Mouse (Mus musculus): ENCODE results near the gene Tnfrsf13c. TPM values are rescaled to one million over a fixed set of nuclear protein-coding genes. Genes with fewer than 3 reads are reported as not detected.

Tnfrsf13c gene
- polyA plus RNA-seq, 1 experiment, result 0.93 TPM

DNA sequence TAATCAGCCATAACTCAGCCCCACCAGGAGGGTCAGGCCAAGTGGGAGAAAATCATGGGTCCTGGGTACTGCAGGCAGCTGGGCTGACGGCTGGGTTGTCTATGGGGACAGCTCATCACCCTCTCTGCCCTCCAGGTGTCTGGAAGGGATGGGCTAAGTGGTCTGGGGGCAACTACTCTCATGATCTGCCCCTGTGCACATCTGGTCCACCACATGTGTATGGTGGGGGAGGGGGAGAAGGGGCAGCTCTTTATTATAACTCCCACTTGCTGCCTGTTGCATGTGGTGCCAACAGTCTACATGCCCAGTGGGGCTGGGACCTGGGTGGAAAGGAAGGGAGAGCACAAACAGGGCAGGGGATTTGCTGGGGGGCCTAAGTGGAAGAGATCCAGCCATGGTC lies 13.4 kb downstream of the Tnfrsf13c start:
- 37% methylated on average over 1 of the region's 1 CpGs for WGBS
- TF ChIP-seq CTCF (IDR thresholded peaks at IDR 0.05; ENCODE audit: borderline replicate concordance, insufficient read depth, low read depth, low read length) (no peak), POLR2A (IDR thresholded peaks at IDR 0.05; ENCODE audit: borderline replicate concordance, insufficient read depth, low read length) (no peak)
- H3K27ac ChIP-seq (ENCODE audit: insufficient read depth, low read length), result 0 out of 2 replicates have a peak overlapping the region, but pooled peaks have one; percentile 8
- peak in 1 of 2 experiments; percentile 41 for DNase-seq
- H3K27me3 ChIP-seq (ENCODE audit: control insufficient read depth, insufficient read depth, low read length), result no peaks in the 10 kb centered on the region
- H3K4me1 ChIP-seq (ENCODE audit: control insufficient read depth, insufficient read depth, low read length), result peaks cover 51% of the 10 kb centered on the region
- peak overlapping the region; percentile 92 for H3K4me3 ChIP-seq (replicated peaks; ENCODE audit: insufficient read depth, low read depth, low read length)

DNA sequence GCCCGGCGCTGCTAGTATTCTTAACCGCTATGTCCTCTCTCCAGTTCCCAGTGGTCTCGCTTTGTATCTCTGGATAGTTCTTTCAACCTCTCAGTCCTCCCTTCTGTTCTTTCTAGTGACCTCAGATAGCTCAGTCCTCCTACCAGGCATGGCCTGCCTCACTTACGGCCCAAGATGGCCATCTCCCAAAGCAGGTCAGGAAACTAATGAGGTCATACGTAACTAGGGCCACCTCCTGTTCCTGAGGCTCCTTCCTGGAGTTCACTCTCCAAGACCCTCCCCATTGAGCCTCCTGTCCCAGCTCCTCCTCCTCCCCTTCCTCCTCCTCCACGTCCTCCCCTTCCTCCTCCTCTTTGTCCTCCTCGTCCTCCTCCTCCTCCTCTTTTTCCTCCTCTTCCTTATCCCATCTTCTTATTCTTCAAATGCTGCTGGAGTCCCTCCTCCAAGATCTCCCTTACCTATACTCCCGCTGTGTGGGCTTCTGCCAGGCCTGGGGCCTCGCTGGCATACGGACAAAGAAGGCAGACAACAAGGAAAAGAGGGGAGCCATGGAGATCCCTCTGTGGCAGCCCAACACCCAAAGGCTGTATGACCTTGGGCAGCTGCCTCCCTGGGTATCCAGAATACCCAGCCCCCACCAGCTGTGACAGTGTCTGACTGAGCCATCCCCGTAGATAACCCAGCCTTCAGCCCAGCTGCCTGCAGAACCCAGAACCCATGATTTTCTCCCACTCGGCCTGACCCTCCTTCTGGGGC lies 14.7 kb downstream of the Tnfrsf13c start:
- H3K4me3 ChIP-seq (replicated peaks; ENCODE audit: insufficient read depth, low read depth, low read length), result peak overlapping the region; percentile 92
- no peak for TF ChIP-seq CTCF (IDR thresholded peaks at IDR 0.05; ENCODE audit: borderline replicate concordance, insufficient read depth, low read depth, low read length)
- no peak for TF ChIP-seq POLR2A (IDR thresholded peaks at IDR 0.05; ENCODE audit: borderline replicate concordance, insufficient read depth, low read length)
- peaks cover 51% of the 10 kb centered on the region for H3K4me1 ChIP-seq (ENCODE audit: control insufficient read depth, insufficient read depth, low read length)
- H3K27me3 ChIP-seq (ENCODE audit: control insufficient read depth, insufficient read depth, low read length), result no peaks in the 10 kb centered on the region
- H3K27ac ChIP-seq (ENCODE audit: insufficient read depth, low read length), result peak overlapping the region; percentile 61
- peak; percentile 62 for DNase-seq
- WGBS, result 43% methylated on average over 13 of the region's 13 CpGs

GRCm38 (mm10) chr15:82208307-82208706 lies 15.9 kb downstream of the Tnfrsf13c start:
- Histone ChIP-seq H3K4me3 (replicated peaks; ENCODE audit: insufficient read depth, low read depth, low read length) (no peak overlapping the region), H3K27me3 (ENCODE audit: control insufficient read depth, insufficient read depth, low read length) (no peaks in the 10 kb centered on the region), H3K27ac (ENCODE audit: insufficient read depth, low read length) (no peak overlapping the region), H3K4me1 (ENCODE audit: control insufficient read depth, insufficient read depth, low read length) (peaks cover 63% of the 10 kb centered on the region)
- WGBS, result 76% methylated on average over 8 of the region's 8 CpGs
- TF ChIP-seq POLR2A (IDR thresholded peaks at IDR 0.05; ENCODE audit: borderline replicate concordance, insufficient read depth, low read length) (no peak), CTCF (IDR thresholded peaks at IDR 0.05; ENCODE audit: borderline replicate concordance, insufficient read depth, low read depth, low read length) (no peak)
- no peak for DNase-seq

- H3K4me1 ChIP-seq (ENCODE audit: control insufficient read depth, insufficient read depth, low read length), result peaks cover 69% of the 10 kb centered on the region
- DNase-seq, result peak; percentile 35 to 65
- 47% methylated on average over 30 of the region's 30 CpGs for WGBS
- TF ChIP-seq POLR2A (IDR thresholded peaks at IDR 0.05; ENCODE audit: borderline replicate concordance, insufficient read depth, low read length) (no peak), CTCF (IDR thresholded peaks at IDR 0.05; ENCODE audit: borderline replicate concordance, insufficient read depth, low read depth, low read length) (no peak)
- H3K27ac ChIP-seq (ENCODE audit: insufficient read depth, low read length), result 0 out of 2 replicates have a peak overlapping the region, but pooled peaks have one; percentile 85
- no peak overlapping the region for H3K4me3 ChIP-seq (replicated peaks; ENCODE audit: insufficient read depth, low read depth, low read length)
- H3K27me3 ChIP-seq (ENCODE audit: control insufficient read depth, insufficient read depth, low read length), result no peaks in the 10 kb centered on the region
Measured at GRCm38 (mm10) chr15:82207504-82208219, 16.5 kb downstream of the Tnfrsf13c start.

GRCm38 (mm10) chr15:82207105-82207459 lies 17.1 kb downstream of the Tnfrsf13c start:
- Histone ChIP-seq H3K27me3 (ENCODE audit: control insufficient read depth, insufficient read depth, low read length) (no peaks in the 10 kb centered on the region), H3K27ac (ENCODE audit: insufficient read depth, low read length) (peak overlapping the region; percentile 85), H3K4me3 (replicated peaks; ENCODE audit: insufficient read depth, low read depth, low read length) (no peak overlapping the region), H3K4me1 (ENCODE audit: control insufficient read depth, insufficient read depth, low read length) (peaks cover 74% of the 10 kb centered on the region)
- WGBS, result 33% methylated on average over 34 of the region's 34 CpGs
- TF ChIP-seq POLR2A (IDR thresholded peaks at IDR 0.05; ENCODE audit: borderline replicate concordance, insufficient read depth, low read length) (no peak), CTCF (IDR thresholded peaks at IDR 0.05; ENCODE audit: borderline replicate concordance, insufficient read depth, low read depth, low read length) (no peak)
- DNase-seq, result no peak

DNA sequence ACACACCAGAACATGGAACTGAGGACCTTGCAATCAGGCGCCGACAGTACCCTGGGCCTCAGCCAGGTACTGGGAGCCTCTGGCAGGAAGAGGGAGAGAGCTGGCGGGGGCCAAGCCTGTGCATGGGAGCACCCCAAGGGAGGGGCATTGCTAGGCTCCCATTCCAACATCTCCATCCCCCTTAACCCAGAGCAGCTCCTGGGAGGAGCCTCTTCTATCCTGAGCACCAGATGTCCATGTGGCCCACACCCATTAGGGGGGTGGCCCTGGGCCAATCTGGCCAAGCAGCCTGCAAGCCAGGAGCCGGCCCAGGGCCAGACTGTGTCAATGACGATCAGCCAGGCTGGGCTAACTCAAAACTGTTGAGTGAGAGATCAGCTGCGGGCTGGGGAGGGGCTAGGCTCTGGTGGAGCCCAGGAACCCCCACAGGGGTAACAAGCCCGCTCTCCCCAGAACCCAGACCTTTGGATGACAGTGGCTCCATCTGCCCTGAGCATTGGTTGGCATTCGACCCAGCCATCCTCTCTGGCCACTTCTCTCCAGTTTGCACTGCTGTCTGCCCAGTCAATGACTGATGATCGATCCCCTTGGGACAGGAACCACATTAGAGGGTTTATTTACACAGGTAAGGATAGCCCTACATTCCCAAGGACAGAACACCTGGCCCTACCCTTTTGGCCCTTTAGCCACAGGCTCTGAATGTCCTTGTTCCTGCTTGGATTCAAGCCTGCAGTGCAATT lies 17.6 kb downstream of the Tnfrsf13c start:
- peak; percentile 95 to 97 for DNase-seq
- Histone ChIP-seq H3K27me3 (ENCODE audit: control insufficient read depth, insufficient read depth, low read length) (no peaks in the 10 kb centered on the region), H3K4me3 (replicated peaks; ENCODE audit: insufficient read depth, low read depth, low read length) (peak overlapping the region; percentile 20), H3K27ac (ENCODE audit: insufficient read depth, low read length) (peak overlapping the region; percentile 85), H3K4me1 (ENCODE audit: control insufficient read depth, insufficient read depth, low read length) (peaks cover 78% of the 10 kb centered on the region)
- TF ChIP-seq CTCF (IDR thresholded peaks at IDR 0.05; ENCODE audit: borderline replicate concordance, insufficient read depth, low read depth, low read length) (no peak), POLR2A (IDR thresholded peaks at IDR 0.05; ENCODE audit: borderline replicate concordance, insufficient read depth, low read length) (peak; percentile 18; the same call in 1 of the 2 replicates)
- WGBS, result under 1% methylated on average over 9 of the region's 9 CpGs

DNA sequence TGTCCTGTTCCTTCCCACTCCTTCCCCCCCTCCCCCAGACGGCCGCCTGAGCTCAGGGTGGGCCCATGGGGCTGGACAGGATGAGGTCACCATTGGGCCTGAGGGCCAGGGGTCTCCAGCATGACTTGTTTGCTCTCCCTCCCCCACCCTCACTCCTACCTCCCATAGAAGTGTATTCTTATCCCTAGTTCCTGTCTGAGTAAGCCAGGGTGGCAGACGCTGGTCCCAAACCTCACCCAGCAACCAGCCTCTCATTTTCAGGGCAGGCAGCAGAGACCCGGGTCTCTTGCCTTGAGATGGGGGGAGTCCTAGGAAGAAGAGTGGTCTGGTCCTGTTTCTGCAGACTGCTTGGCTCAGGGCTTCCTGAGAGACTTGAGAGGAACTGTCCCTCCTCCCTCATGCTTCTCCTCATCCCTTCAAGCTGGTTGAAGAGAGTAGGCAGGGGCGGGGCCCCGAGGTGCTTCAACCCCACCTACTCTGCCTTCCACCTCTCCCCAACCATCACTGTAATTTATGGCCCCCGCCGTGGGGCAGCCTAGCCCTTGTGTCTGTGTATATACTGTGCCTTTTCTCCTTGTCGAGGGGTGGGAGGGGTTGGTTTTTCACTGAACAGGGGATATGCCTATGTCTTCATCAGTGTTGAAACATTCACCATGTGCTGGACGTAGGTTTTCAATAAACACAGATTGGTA lies 19.3 kb downstream of the Tnfrsf13c start:
- no peaks in the 10 kb centered on the region for H3K27me3 ChIP-seq (ENCODE audit: control insufficient read depth, insufficient read depth, low read length)
- no peak overlapping the region for H3K4me3 ChIP-seq (replicated peaks; ENCODE audit: insufficient read depth, low read depth, low read length)
- peaks cover 74% of the 10 kb centered on the region for H3K4me1 ChIP-seq (ENCODE audit: control insufficient read depth, insufficient read depth, low read length)
- peak overlapping the region; percentile 85 for H3K27ac ChIP-seq (ENCODE audit: insufficient read depth, low read length)
- WGBS, result 59% methylated on average over 10 of the region's 10 CpGs
- TF ChIP-seq POLR2A (IDR thresholded peaks at IDR 0.05; ENCODE audit: borderline replicate concordance, insufficient read depth, low read length) (no peak), CTCF (IDR thresholded peaks at IDR 0.05; ENCODE audit: borderline replicate concordance, insufficient read depth, low read depth, low read length) (no peak)
- no peak for DNase-seq
